ENCODE assay signal across 7 mouse cellular contexts in the genomic region with DNA sequence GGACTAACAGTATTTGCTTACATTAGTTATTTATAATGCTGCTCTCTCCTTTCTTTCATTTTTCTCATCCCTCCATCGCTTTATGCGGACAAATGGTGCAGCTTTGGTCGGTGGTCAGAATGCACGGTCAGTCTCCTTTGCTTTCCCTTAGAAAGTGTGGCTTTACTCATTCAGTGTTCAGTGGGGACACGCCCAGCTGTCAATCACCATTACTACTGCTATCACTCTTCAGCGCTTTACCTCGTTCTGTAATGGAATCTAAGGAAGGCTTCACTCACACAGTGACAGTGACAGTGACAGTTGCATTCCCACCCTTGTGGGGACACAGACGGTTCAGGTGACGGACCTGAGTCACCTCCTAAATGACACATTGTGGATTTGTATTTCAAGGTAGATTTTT. TPM values are rescaled to one million over a fixed set of nuclear protein-coding genes. Genes with fewer than 3 reads are reported as not detected.
A peak's percentile ranks its signal among the peaks of the same experiment; 100 is the strongest.
DNase-seq lines count a peak whose midpoint lies in the region; ATAC-seq and TF ChIP-seq lines count a peak whose summit lies in the region.

No protein-coding gene starts in this region.

- ATAC-seq in limb, embryonic 13.5 days (ENCODE audit: low FRiP score, low read depth), result peak; percentile 66; the same call in 1 of the 2 replicates

- TF ChIP-seq POLR2A in thymus, adult 2 months (IDR thresholded peaks at IDR 0.05; ENCODE audit: control insufficient read depth, extremely low read depth, insufficient read depth, low read length, poor library complexity), result no peak

- no peak overlapping the region for H3K4me3 ChIP-seq in limb, embryonic 13.5 days
- no peak overlapping the region for H3K4me3 ChIP-seq in thymus, adult 2 months (ENCODE audit: control insufficient read depth, insufficient read depth, low read length)

- peak; percentile 28 to 53 for DNase-seq in right cerebral cortex, postnatal 10 days (ENCODE audit: low spot score in 2 of 2)
- no peak for DNase-seq in right cerebral cortex, postnatal 25 days
- DNase-seq in embryo, embryonic 10.5 days (ENCODE audit: low spot score), result peak; percentile 21
- DNase-seq in thymus, adult 18-20 months, result no peak
- no peak for DNase-seq in thymus, adult 2 months
- DNase-seq in adrenal gland, postnatal 10 days, result no peak

- no peak overlapping the region for H3K9ac ChIP-seq in limb, embryonic 13.5 days

- no peak overlapping the region for H3K4me2 ChIP-seq in limb, embryonic 13.5 days (replicated peaks)

- H3K27me3 ChIP-seq in limb, embryonic 13.5 days, result no peaks in the 10 kb centered on the region
- H3K27me3 ChIP-seq in thymus, adult 2 months (ENCODE audit: control insufficient read depth, insufficient read depth, low read length), result no peaks in the 10 kb centered on the region

- no peaks in the 10 kb centered on the region for H3K9me3 ChIP-seq in limb, embryonic 13.5 days

- H3K36me3 ChIP-seq in limb, embryonic 13.5 days, result no peaks in the 10 kb centered on the region
- no peaks in the 10 kb centered on the region for H3K36me3 ChIP-seq in thymus, adult 2 months (ENCODE audit: control insufficient read depth, insufficient read depth, low read length)

- H3K4me1 ChIP-seq in limb, embryonic 13.5 days, result no peaks in the 10 kb centered on the region; the same call in 1 of the 2 replicates
- H3K4me1 ChIP-seq in thymus, adult 2 months (replicated peaks; ENCODE audit: control insufficient read depth, insufficient read depth, low read length), result no peaks in the 10 kb centered on the region

- WGBS in limb, embryonic 13.5 days, result 59% methylated on average over 9 of the region's 9 CpGs
- 82% methylated on average over 9 of the region's 9 CpGs for WGBS in thymus, adult 2 months

- H3K27ac ChIP-seq in limb, embryonic 13.5 days, result no peak overlapping the region
- no peak overlapping the region for H3K27ac ChIP-seq in thymus, adult 2 months (ENCODE audit: control insufficient read depth, insufficient read depth, low read length)

- TF ChIP-seq CTCF in thymus, adult 2 months (IDR thresholded peaks at IDR 0.05; ENCODE audit: borderline replicate concordance, control insufficient read depth, extremely low read depth, insufficient read depth, low read length, poor library complexity), result no peak

RNA-seq across cellular contexts. Expression of a gene that starts 39.4 kb away (rescaled TPM):
- polyA plus RNA-seq in limb, embryonic 13.5 days (2015; fragmentation: Nextera tagmentation; extraction: Ambion mirVana), result 15.8 and 16.0 TPM in 2 replicates
- 159 and 161 TPM in 2 replicates for polyA plus RNA-seq in thymus, adult 2 months (2012; rRNA removed)
- 10 to 100 TPM; 48.3 to 58.1 TPM for total RNA-seq in adrenal gland, postnatal 10 days (2021)

Comparison
In these comparisons a context has a peak if more than half of its experiments do, and no peak if none do; other contexts are left out.
1. DNase-seq: peak in right cerebral cortex, postnatal 10 days (2 of 2) and embryo, embryonic 10.5 days (single experiment); none in right cerebral cortex, postnatal 25 days (single experiment), thymus, adult 18-20 months (0 of 2), thymus, adult 2 months (single experiment) and adrenal gland, postnatal 10 days (single experiment).